Mouse (Mus musculus): Measurements from ENCODE around the gene Pwp2.
"Not testable (repeated sequence)": the region's sequence is repeated elsewhere in the genome, so short reads cannot be mapped to it uniquely, and the experiment has no call there.

Pwp2 gene

GRCm38 (mm10) chr10:78143727-78144505 is 41.0 kb downstream of the Pwp2 start:
- in situ Hi-C loops (cut with MseI, MboI): loop anchor here in 1 of 2 experiments (10.0 kb wide), 1 partner anchor 59 kb away; no protein-coding TSS in a partner anchor

GRCm38 (mm10) chr10:78140843-78141242 is 44.1 kb downstream of the Pwp2 start:
- in situ Hi-C loops (cut with MseI, MboI): loop anchor here in 1 of 2 experiments (10.0 kb wide), 1 partner anchor 56 kb away; no protein-coding TSS in a partner anchor

GRCm38 (mm10) chr10:78140251-78140600 is 44.7 kb downstream of the Pwp2 start:
- in situ Hi-C loops (cut with MseI, MboI): loop anchor here in 1 of 2 experiments (10.0 kb wide), 1 partner anchor 55 kb away; no protein-coding TSS in a partner anchor

- in situ Hi-C loops (cut with MseI, MboI): loop anchor here in 1 of 2 experiments (10.0 kb wide), 1 partner anchor 55 kb away; no protein-coding TSS in a partner anchor
Observed at GRCm38 (mm10) chr10:78139572-78140250, 45.2 kb downstream of the Pwp2 start.

GRCm38 (mm10) chr10:78138812-78139523 is 46.0 kb downstream of the Pwp2 start:
- in situ Hi-C loops (cut with MseI, MboI): no loop called here

- in situ Hi-C loops (cut with MseI, MboI): no loop called here
Observed at GRCm38 (mm10) chr10:78137191-78137590, 47.8 kb downstream of the Pwp2 start.

- in situ Hi-C loops (cut with MseI, MboI): no loop called here
Observed at GRCm38 (mm10) chr10:78135947-78136346, 49.0 kb downstream of the Pwp2 start.

GRCm38 (mm10) chr10:78134975-78135798 is 49.8 kb downstream of the Pwp2 start:
- in situ Hi-C loops (cut with MseI, MboI): no loop called here

- in situ Hi-C loops (cut with MseI, MboI): no loop called here
Observed at GRCm38 (mm10) chr10:78134400-78134799, 50.5 kb downstream of the Pwp2 start.

- in situ Hi-C loops (cut with MseI, MboI): no loop called here
Observed at GRCm38 (mm10) chr10:78129998-78130397, 55.0 kb downstream of the Pwp2 start.

- in situ Hi-C loops (cut with MseI, MboI): no loop called here
Observed at GRCm38 (mm10) chr10:78129423-78129822, 55.5 kb downstream of the Pwp2 start.

GRCm38 (mm10) chr10:78128647-78129046 is 56.3 kb downstream of the Pwp2 start:
- in situ Hi-C loops (cut with MseI, MboI): no loop called here

GRCm38 (mm10) chr10:78127931-78128330 is 57.0 kb downstream of the Pwp2 start:
- in situ Hi-C loops (cut with MseI, MboI): no loop called here

GRCm38 (mm10) chr10:78127046-78127870 is 57.7 kb downstream of the Pwp2 start:
- in situ Hi-C loops (cut with MseI, MboI): no loop called here

- in situ Hi-C loops (cut with MseI, MboI): no loop called here
Observed at GRCm38 (mm10) chr10:78126311-78126710, 58.6 kb downstream of the Pwp2 start.

GRCm38 (mm10) chr10:78125061-78125460 is 59.9 kb downstream of the Pwp2 start:
- in situ Hi-C loops (cut with MseI, MboI): not testable (repeated sequence)

GRCm38 (mm10) chr10:78124137-78124536 is 60.8 kb downstream of the Pwp2 start:
- in situ Hi-C loops (cut with MseI, MboI): not testable (repeated sequence)

All from mouse trophoblast stem cell (cell line).